Mouse (Mus musculus): ENCODE results near the gene Pde4dip.

Gene Pde4dip

GRCm38 (mm10) chr3:97831564-97832320, 56.8 kb downstream of the Pde4dip start:
- TF ChIP-seq GATA4 (IDR thresholded peaks at IDR 0.05; ENCODE audit: insufficient replicate concordance, low read length), result no peak

- TF ChIP-seq GATA4 (IDR thresholded peaks at IDR 0.05; ENCODE audit: insufficient replicate concordance, low read length), result no peak
These were observed 57.9 kb downstream of the Pde4dip start for GRCm38 (mm10) chr3:97830622-97831021.

- no peak for TF ChIP-seq GATA4 (IDR thresholded peaks at IDR 0.05; ENCODE audit: insufficient replicate concordance, low read length)
These were observed 58.4 kb downstream of the Pde4dip start for GRCm38 (mm10) chr3:97830122-97830521.

- TF ChIP-seq GATA4 (IDR thresholded peaks at IDR 0.05; ENCODE audit: insufficient replicate concordance, low read length), result no peak
These were observed 60.2 kb downstream of the Pde4dip start for GRCm38 (mm10) chr3:97828286-97828685.

GRCm38 (mm10) chr3:97825246-97825645, 63.3 kb downstream of the Pde4dip start:
- TF ChIP-seq GATA4 (IDR thresholded peaks at IDR 0.05; ENCODE audit: insufficient replicate concordance, low read length), result no peak

- no peak for TF ChIP-seq GATA4 (IDR thresholded peaks at IDR 0.05; ENCODE audit: insufficient replicate concordance, low read length)
These were observed 63.8 kb downstream of the Pde4dip start for GRCm38 (mm10) chr3:97824744-97825143.

- TF ChIP-seq GATA4 (IDR thresholded peaks at IDR 0.05; ENCODE audit: insufficient replicate concordance, low read length), result no peak
These were observed 64.3 kb downstream of the Pde4dip start for GRCm38 (mm10) chr3:97824011-97824711.

- no peak for TF ChIP-seq GATA4 (IDR thresholded peaks at IDR 0.05; ENCODE audit: insufficient replicate concordance, low read length)
These were observed 65.1 kb downstream of the Pde4dip start for GRCm38 (mm10) chr3:97823438-97823837.

GRCm38 (mm10) chr3:97819050-97819449, 69.5 kb downstream of the Pde4dip start:
- TF ChIP-seq GATA4 (IDR thresholded peaks at IDR 0.05; ENCODE audit: insufficient replicate concordance, low read length), result no peak

- no peak for TF ChIP-seq GATA4 (IDR thresholded peaks at IDR 0.05; ENCODE audit: insufficient replicate concordance, low read length)
These were observed 70.0 kb downstream of the Pde4dip start for GRCm38 (mm10) chr3:97818383-97818982.

- TF ChIP-seq GATA4 (IDR thresholded peaks at IDR 0.05; ENCODE audit: insufficient replicate concordance, low read length), result no peak
These were observed 76.7 kb downstream of the Pde4dip start for GRCm38 (mm10) chr3:97811651-97812399.

GRCm38 (mm10) chr3:97811158-97811557, 77.3 kb downstream of the Pde4dip start:
- no peak for TF ChIP-seq GATA4 (IDR thresholded peaks at IDR 0.05; ENCODE audit: insufficient replicate concordance, low read length)

- no peak for TF ChIP-seq GATA4 (IDR thresholded peaks at IDR 0.05; ENCODE audit: insufficient replicate concordance, low read length)
These were observed 78.2 kb downstream of the Pde4dip start for GRCm38 (mm10) chr3:97810334-97810733.

- no peak for TF ChIP-seq GATA4 (IDR thresholded peaks at IDR 0.05; ENCODE audit: insufficient replicate concordance, low read length)
These were observed 82.9 kb downstream of the Pde4dip start for GRCm38 (mm10) chr3:97805559-97805958.

- no peak for TF ChIP-seq GATA4 (IDR thresholded peaks at IDR 0.05; ENCODE audit: insufficient replicate concordance, low read length)
These were observed 84.8 kb downstream of the Pde4dip start for GRCm38 (mm10) chr3:97803675-97804074.
